Mouse (Mus musculus) common myeloid progenitor, adult 5-6 weeks (primary cell): ENCODE results near the gene Mta3. TPM values are rescaled to one million over a fixed set of nuclear protein-coding genes. Genes with fewer than 3 reads are reported as not detected.

Experiments
- ATAC-seq: replicated peaks from 2 replicates; pipeline ENCODE4 v1.8.0; 2016; ENCODE audit warnings: low read depth, mild to moderate bottlenecking, moderate TSS enrichment, inconsistent platforms; ENCODE audit not compliant: poor library complexity, severe bottlenecking
- total RNA-seq: library from RNA; stranded (forward); fragments of 200-1000, 187-1606 nt; gene quantifications from 2 replicates; pipeline ENCODE4 v1.2.3, GENCODE M21; 2017

Mta3 gene
- total RNA-seq, result 59.5 and 75.8 TPM in 2 replicates

DNA sequence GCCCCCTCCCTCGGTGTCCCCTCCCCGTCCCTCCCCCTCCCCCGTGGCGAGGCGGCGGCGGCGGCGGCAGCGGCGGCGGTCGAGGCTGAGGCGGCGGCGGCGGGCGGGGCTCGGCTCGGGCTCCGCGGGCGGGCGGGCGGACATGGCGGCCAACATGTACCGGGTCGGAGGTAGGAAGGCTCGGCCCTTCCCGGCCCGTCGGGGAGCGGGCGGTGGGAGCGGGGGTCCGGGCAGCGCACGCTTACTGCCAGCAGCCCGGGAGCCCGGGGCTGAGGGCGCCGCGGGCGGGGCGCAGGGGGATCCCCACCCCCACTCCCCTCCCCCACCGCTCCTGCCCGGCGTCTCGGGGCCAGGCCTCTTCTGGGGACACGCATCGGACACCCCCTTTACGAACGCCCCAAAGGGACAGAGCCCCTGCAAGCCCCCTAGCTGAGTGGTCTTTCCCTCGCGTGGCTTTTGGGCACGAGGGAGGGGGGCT lies at the start of gene Mta3:
TSS of gene Mta3 (plus strand) at position 48 of the 478 bp plus-strand sequence.
- ATAC-seq, result no peak

DNA sequence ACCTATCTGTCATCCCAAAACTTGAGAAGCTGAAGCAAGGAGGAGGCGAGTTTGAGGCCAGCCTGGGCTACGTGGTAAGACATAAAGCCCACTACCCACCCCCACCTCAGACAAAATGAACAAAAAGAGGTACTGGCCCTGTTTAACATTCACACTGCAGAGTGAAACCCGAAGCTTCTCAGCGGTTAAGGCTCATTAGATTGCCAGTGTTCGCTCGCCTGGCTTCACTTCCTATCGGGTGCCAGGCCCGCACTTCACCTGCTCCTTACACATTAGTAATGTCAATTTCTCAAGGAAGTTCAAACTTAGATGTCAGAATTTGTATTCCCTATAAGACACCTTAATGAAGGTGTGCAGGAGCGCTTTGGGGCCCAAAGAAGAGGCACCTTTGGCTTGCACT lies 48.6 kb upstream of the Mta3 start:
- no peak for ATAC-seq

DNA sequence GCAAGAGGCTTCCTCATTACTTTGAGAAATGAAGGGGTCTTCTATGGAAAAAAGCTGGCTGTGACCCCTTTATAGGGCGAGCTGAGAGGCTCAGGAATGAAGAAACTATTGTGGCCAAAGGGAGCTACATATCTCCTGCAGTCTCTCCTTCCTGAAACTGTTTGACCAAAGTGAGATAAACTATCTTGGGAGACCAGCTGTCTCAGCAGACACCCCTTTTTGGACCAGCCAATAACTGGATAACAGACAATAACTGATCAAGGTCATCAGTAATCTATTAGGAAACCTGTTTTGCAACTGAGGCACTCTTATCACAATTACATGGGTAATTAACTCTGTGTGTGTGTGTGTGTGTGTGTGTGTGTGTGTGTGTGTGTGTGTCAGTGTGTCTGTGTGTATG lies 47.0 kb upstream of the Mta3 start:
- peak; percentile 42 for ATAC-seq

DNA sequence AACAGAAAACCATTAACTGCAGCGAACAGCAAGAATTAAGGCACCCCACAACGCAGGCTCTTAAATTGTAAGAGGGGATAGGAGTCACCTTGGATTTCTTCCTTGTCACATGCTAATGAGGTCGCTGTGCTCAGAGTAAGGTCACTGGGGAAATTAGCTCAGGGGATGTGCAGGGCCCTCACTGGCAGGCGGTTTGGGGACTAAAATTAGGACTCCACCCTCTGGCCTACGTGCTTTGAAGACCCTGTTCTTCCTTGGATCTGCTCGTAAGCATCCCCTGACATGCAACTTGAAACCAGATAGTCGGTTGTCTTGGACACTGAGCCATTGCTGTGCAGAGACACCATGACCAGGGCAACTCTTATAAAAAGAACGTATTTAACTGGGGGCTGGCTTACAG lies 41.2 kb upstream of the Mta3 start:
- ATAC-seq, result no peak

DNA sequence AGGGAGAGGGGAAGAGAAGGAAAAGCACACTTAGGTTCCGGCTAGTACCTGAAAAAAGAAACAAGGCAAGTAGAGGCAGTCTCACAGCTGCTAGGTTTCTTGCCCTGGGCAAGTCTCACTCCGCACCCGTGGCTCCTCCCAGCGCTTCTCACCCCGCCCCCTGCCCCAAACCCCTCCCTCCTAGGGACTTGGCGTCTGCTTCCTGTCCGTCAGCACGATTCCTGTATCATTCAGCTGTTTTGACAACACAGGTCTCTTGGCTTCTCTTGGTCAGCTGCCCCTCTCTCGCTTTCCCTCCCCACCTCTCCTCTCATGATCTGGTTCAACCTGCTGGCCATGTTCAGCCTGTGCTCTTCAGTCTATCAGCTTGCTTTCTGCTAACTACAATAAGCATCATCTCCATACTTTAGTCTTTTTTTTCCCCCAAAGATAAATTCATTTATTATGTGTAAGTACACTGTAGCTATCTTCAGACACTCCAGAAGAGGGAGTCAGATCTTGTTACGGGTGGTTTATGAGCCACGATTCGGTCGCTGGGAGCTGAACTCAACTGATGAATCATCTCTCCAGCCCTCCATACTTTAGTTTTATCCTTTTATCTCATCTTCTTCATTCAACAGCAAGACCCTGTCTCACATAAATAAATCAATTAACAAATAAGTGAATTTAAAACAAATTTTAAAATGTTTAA lies 39.2 kb upstream of the Mta3 start:
- ATAC-seq, result peak; percentile 58; the same call in 1 of the 2 replicates

DNA sequence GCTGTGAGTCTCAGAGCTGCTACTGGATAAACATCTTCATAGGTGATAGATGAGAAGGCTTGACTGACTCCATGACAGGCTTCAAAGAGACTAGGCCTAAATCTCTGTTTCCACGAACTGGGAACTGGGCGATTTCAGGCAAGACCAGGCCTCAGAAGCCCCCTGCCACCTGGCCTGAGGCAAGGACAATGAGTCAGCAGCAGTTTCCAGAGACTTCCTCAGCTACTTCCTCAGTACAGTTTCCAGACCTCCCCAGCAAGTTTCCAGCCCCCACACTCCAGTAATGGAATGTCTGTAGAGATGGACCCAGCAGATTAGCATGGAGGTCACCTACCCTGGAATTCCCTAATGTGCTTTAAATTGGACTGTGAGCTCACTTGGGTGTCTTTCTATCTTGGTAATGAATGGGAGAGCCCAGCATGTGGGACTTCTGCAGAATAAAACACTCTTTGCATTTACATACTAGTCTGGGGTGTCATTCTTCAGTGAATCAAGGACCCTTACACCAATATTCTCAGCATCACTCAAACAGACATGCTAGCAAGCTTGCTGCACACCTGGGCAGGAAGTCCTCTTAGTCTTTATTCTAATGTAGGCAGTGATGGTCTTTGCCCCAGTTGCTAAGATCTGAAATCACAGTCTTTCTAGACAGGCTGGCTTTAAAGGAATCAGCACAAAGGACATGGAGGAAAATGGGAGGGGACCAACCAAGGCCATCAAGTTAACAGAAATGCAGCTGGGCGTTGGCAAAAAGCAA lies 37.9 kb upstream of the Mta3 start:
- ATAC-seq, result no peak

- ATAC-seq, result no peak
These were observed 33.3 kb upstream of the Mta3 start for GRCm38 (mm10) chr17:83672685-83673084.

GRCm38 (mm10) chr17:83677370-83677769 lies 28.6 kb upstream of the Mta3 start:
- ATAC-seq, result no peak

GRCm38 (mm10) chr17:83681977-83682376 lies 24.0 kb upstream of the Mta3 start:
- ATAC-seq, result no peak

DNA sequence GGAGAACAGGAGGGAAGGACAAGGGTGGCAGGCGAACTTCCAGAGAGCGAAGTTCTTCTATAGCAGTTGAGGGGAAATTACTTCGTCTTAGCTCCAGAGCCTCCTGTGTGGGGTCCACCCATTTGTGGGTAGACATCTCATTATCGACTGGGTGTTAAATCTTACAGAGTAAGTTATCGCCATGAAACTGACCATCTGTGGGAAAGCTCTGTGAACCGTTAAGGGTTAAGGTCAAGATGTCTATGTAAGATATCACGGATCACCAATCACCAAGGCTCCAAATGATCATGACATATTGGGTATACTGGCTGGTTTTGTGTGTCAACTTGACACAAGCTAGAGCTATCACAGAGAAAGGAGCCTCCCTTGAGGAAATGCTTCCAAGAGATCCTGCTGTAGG lies 21.5 kb upstream of the Mta3 start:
- ATAC-seq, result no peak

- no peak for ATAC-seq
These were observed 15.5 kb upstream of the Mta3 start for GRCm38 (mm10) chr17:83690418-83690817.

DNA sequence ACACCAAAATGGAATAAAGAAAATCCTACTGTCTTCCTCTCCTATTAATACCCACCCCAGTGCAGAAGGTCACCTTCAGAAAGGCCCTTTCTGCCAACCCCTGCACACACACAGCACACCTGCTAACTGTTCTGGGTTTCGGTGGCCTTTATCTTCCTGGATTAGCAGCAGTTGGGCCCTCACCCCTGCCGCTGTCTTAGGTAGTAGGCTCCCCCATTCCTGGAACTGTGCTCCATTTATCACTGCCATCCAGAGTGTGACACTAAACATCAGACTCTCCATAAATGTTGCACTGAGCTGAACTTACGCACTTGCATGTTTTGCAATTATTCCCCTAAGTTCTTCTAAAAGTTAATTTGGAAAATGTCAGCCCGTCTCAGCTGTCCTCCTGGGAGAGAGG lies 14.6 kb upstream of the Mta3 start:
- no peak for ATAC-seq

GRCm38 (mm10) chr17:83693941-83694340 lies 12.0 kb upstream of the Mta3 start:
- ATAC-seq, result no peak

- ATAC-seq, result peak; percentile 93
These were observed 10.2 kb upstream of the Mta3 start for GRCm38 (mm10) chr17:83695785-83696184.

DNA sequence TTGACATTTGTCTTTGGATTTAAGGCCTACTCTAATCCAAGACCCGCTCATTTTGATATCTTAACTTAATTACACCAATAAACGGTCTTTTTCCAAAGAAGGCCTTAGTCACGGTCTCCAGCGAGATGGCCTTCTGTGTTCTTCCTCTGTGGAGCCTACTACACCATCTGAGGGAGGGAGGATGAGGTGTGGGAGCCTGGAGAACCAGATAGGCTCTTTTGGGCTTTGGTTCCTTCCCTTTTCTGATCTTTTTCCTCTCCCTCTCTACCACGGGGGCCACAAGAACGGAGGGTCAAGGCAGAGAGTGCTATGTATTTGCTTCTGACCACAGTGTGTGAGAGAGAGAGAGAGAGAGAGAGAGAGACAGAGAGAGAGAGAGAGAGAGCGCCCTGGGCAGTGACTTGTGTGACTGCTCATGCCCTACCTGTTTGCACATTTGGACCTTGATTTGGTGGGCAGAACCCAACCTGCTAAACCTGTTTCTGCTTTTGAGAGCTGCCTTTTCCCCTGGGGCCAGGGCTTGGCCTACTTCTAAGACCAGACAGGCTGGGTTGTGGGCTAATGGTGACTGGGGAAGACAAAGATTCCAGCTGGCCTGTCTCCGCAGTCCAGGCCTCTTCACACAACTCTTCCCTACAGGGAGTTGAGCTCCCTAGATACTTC lies 6.8 kb upstream of the Mta3 start:
- ATAC-seq, result peak; percentile 80

GRCm38 (mm10) chr17:83700125-83700524 lies 5.8 kb upstream of the Mta3 start:
- no peak for ATAC-seq

GRCm38 (mm10) chr17:83704469-83704868 lies 1.5 kb upstream of the Mta3 start:
- no peak for ATAC-seq

- peak; percentile 77 for ATAC-seq
These were observed 429 bp upstream of the Mta3 start for GRCm38 (mm10) chr17:83705352-83706115.

DNA sequence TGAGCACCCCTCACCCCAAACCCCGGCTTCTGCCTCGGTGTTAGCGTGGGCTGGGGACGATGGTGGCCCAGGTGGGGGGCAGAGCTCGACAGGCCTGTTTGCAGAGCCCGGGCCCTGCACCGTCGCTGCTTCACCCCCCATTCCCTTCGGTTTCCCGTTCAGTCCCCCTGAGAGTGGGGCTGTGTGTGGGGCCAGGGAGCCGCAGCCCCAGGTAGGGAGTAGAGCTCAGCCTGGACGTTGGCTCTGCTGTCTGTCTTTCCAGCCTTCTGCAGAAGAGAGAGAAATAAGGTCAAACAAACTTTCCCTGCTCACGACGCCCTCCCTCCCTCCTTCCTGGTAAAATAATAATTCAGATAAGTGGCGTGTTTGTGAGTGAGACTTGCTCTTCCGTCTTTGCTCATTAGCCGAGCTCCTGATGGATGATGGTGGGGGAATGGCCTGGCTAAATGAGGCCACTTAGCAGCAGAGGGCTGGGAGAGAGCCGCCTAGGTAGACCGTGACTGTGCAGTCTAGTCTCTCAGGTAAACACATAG lies 697 bp downstream of the Mta3 start:
- ATAC-seq, result no peak; the same call in 1 of the 2 replicates

- ATAC-seq, result no peak; the same call in 1 of the 2 replicates
These were observed 1.4 kb downstream of the Mta3 start for GRCm38 (mm10) chr17:83707372-83707771.
